Mouse (Mus musculus): Measurements from ENCODE around the gene Coasy.

DNA sequence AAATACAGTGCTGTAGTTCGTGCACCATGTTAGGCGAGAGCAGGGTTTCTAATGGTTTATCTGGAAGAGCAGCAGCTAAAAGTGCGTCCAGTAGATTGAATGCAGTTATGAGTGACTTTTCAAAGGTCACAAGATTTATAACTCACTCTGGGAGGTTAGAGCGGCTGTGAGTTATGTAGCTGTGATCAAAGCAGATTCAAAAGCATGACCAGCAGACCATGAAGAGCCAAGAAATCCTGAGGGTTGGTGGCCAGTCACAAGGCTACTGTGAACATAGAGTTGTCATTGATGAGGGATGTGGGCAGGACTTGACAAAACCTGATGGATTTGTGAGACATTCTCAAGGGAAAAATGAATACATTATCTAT lies 47.1 kb upstream of the Coasy start:
- no peak for TF ChIP-seq CTCF (conservative IDR thresholded peaks at IDR 0.05; ENCODE audit: insufficient read depth, insufficient read length, low read depth, low read length)
- no peak for TF ChIP-seq POLR2A (IDR thresholded peaks at IDR 0.05; ENCODE audit: low read depth, low read length)

All from kidney, adult 2 months (tissue).